20 mouse cellular contexts compared by ENCODE assay signal in the genomic region with DNA sequence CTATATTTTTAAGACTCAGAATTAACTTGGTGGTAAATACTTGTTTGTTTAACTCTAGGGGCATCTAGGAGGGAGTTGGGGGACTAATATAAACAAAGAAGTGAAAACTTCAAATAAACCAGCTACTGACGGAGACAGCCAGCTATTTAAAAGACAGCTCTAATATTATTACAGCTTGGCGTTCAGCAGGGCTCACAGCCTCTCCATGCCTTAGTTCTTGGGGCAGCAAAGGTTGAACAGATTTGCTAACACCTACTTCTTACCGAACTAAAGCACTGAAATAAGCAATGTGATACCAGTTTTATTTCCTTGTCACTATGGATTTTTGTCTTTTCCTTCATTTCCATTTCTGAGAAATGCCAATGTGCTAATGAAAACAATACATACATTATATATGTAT. TPM values are rescaled to one million over a fixed set of nuclear protein-coding genes. Genes with fewer than 3 reads are reported as not detected.
DNase-seq lines count a peak whose midpoint lies in the region; ATAC-seq and TF ChIP-seq lines count a peak whose summit lies in the region.
"Had no signal": no experiment of that assay in that cellular context is flagged by ENCODE, and none has a peak within 500 bp of the region (broad histone marks: within the 10 kb centered on the region; RNA-seq: fewer than 3 reads in every experiment).

No protein-coding gene starts in this region.

- 7% methylated on average over 3 of the region's 3 CpGs for whole genome bisulfite sequencing in forebrain, postnatal 0 days
- WGBS in forebrain, embryonic 11.5 days, result 2% methylated on average over 3 of the region's 3 CpGs
- WGBS in kidney, embryonic 15.5 days, result 14% methylated on average over 3 of the region's 3 CpGs
- WGBS in limb, embryonic 13.5 days, result 6% methylated on average over 3 of the region's 3 CpGs

- TF ChIP-seq POLR2A in brain, embryonic 14.5 days (IDR thresholded peaks at IDR 0.05; ENCODE audit: borderline replicate concordance, extremely low read depth, insufficient read depth, insufficient read length, poor library complexity, severe bottlenecking), result no peak

- H3K27ac ChIP-seq in forebrain, postnatal 0 days (ENCODE audit: low read depth, low read length), result no peak overlapping the region
- no peak overlapping the region for H3K27ac ChIP-seq in forebrain, embryonic 11.5 days (ENCODE audit: low read depth, low read length)
- H3K27ac ChIP-seq in kidney, embryonic 15.5 days, result no peak overlapping the region
- peak overlapping the region; percentile 69; the same call in 1 of the 2 replicates for H3K27ac ChIP-seq in limb, embryonic 13.5 days
- H3K27ac ChIP-seq: liver, embryonic 15.5 days had no signal

- TF ChIP-seq CTCF in forebrain, postnatal 0 days (IDR thresholded peaks at IDR 0.05; ENCODE audit: low read depth), result no peak
- no peak for TF ChIP-seq CTCF in brain, embryonic 14.5 days (IDR thresholded peaks at IDR 0.05; ENCODE audit: borderline replicate concordance, extremely low read depth, insufficient read depth, insufficient read length)

- no peak overlapping the region for H3K4me2 ChIP-seq in forebrain, postnatal 0 days (ENCODE audit: low read depth)
- no peak overlapping the region for H3K4me2 ChIP-seq in forebrain, embryonic 11.5 days (ENCODE audit: low read depth, low read length, severe bottlenecking)
- H3K4me2 ChIP-seq in kidney, embryonic 15.5 days, result peak overlapping the region; percentile 39
- peak overlapping the region; percentile 63 for H3K4me2 ChIP-seq in limb, embryonic 13.5 days (replicated peaks)
- H3K4me2 ChIP-seq: liver, embryonic 15.5 days had no signal

- H3K27me3 ChIP-seq in forebrain, postnatal 0 days (ENCODE audit: insufficient read depth, low read length), result peaks cover 77% of the 10 kb centered on the region
- peaks cover 84% of the 10 kb centered on the region for H3K27me3 ChIP-seq in forebrain, embryonic 11.5 days (ENCODE audit: control insufficient read depth, insufficient read depth, low read length)
- H3K27me3 ChIP-seq in kidney, embryonic 15.5 days, result peaks cover 94% of the 10 kb centered on the region
- H3K27me3 ChIP-seq in limb, embryonic 13.5 days, result peaks cover 15% of the 10 kb centered on the region; the same call in 1 of the 2 replicates

- H3K4me3 ChIP-seq in forebrain, postnatal 0 days (ENCODE audit: low read depth, low read length), result no peak overlapping the region
- H3K4me3 ChIP-seq in forebrain, embryonic 11.5 days (ENCODE audit: low read depth, low read length), result no peak overlapping the region
- H3K4me3 ChIP-seq in kidney, embryonic 15.5 days (replicated peaks), result no peak overlapping the region
- H3K4me3 ChIP-seq in limb, embryonic 13.5 days, result peak overlapping the region; percentile 94
- H3K4me3 ChIP-seq: liver, embryonic 15.5 days; megakaryocyte, embryonic 14.5 days had no signal

- no peaks in the 10 kb centered on the region for H3K4me1 ChIP-seq in forebrain, postnatal 0 days (ENCODE audit: insufficient read depth)
- peaks cover 11% of the 10 kb centered on the region; the same call in 1 of the 2 replicates for H3K4me1 ChIP-seq in forebrain, embryonic 11.5 days (replicated peaks; ENCODE audit: control insufficient read depth, insufficient read depth, low read length)
- H3K4me1 ChIP-seq in kidney, embryonic 15.5 days, result peaks cover 34% of the 10 kb centered on the region
- H3K4me1 ChIP-seq in limb, embryonic 13.5 days, result peaks cover 35% of the 10 kb centered on the region

- no peaks in the 10 kb centered on the region for H3K9me3 ChIP-seq in forebrain, postnatal 0 days (ENCODE audit: low read length)
- H3K9me3 ChIP-seq in forebrain, embryonic 11.5 days (ENCODE audit: control insufficient read depth, low read length), result no peaks in the 10 kb centered on the region
- no peaks in the 10 kb centered on the region for H3K9me3 ChIP-seq in kidney, embryonic 15.5 days (replicated peaks)
- H3K9me3 ChIP-seq in limb, embryonic 13.5 days, result no peaks in the 10 kb centered on the region
- H3K9me3 ChIP-seq: liver, embryonic 15.5 days had no signal

- peak; percentile 47 for DNase-seq in forebrain, postnatal 0 days
- DNase-seq in forebrain, embryonic 11.5 days (ENCODE audit: low spot score), result no peak
- DNase-seq in kidney, adult 9 months, result no peak
- DNase-seq in brain, embryonic 14.5 days (ENCODE audit: low read depth), result peak; percentile 56
- DNase-seq in urinary bladder, adult 2 months (ENCODE audit: low spot score), result no peak
- DNase-seq in layer of hippocampus, postnatal 25 days (ENCODE audit: extremely low spot score in 1 of 2, low spot score in 1 of 2), result no peak
- DNase-seq: B cell, adult 2 months; kidney, postnatal 25 days; right cerebral cortex, postnatal 4 days; thymus, adult 18-20 months had no signal

- no peak for ATAC-seq in forebrain, postnatal 0 days
- no peak for ATAC-seq in forebrain, embryonic 11.5 days (replicated peaks; ENCODE audit: low FRiP score)
- no peak for ATAC-seq in kidney, embryonic 15.5 days (replicated peaks; ENCODE audit: low FRiP score)
- ATAC-seq in limb, embryonic 13.5 days (ENCODE audit: low FRiP score, low read depth), result no peak

- no peaks in the 10 kb centered on the region for H3K36me3 ChIP-seq in forebrain, postnatal 0 days (ENCODE audit: insufficient read depth)
- no peaks in the 10 kb centered on the region for H3K36me3 ChIP-seq in forebrain, embryonic 11.5 days (ENCODE audit: control insufficient read depth, insufficient read depth, low read length)
- H3K36me3 ChIP-seq in kidney, embryonic 15.5 days, result no peaks in the 10 kb centered on the region
- H3K36me3 ChIP-seq in limb, embryonic 13.5 days, result peaks cover 4% of the 10 kb centered on the region; the same call in 1 of the 2 replicates
- H3K36me3 ChIP-seq: liver, embryonic 15.5 days had no signal

- no peak overlapping the region for H3K9ac ChIP-seq in forebrain, postnatal 0 days
- H3K9ac ChIP-seq in forebrain, embryonic 11.5 days (ENCODE audit: low read length), result no peak overlapping the region
- H3K9ac ChIP-seq in kidney, embryonic 15.5 days, result no peak overlapping the region
- H3K9ac ChIP-seq in limb, embryonic 13.5 days, result peak overlapping the region; percentile 78
- H3K9ac ChIP-seq: liver, embryonic 15.5 days had no signal

RNA-seq across cellular contexts. Expression of gene Twist1, which starts 2.4 kb away (rescaled TPM):
- 2.5 and 4.1 TPM in 2 replicates for total RNA-seq in forebrain, postnatal 0 days (2014; rRNA removed)
- 0.73 and 0.80 TPM in 2 replicates for polyA plus RNA-seq in forebrain, postnatal 0 days (2015; fragmentation: Nextera tagmentation; extraction: Ambion mirVana)
- polyA plus RNA-seq in forebrain, embryonic 11.5 days (2014; fragmentation: Nextera tagmentation; extraction: Ambion mirVana), result 12.5 and 13.0 TPM in 2 replicates
- 4.9 and 5.1 TPM in 2 replicates for polyA plus RNA-seq in kidney, embryonic 15.5 days (2015; fragmentation: Nextera tagmentation; extraction: Ambion mirVana)
- polyA plus RNA-seq in brain, embryonic 14.5 days (2012; rRNA removed), result 14.0 and 15.1 TPM in 2 replicates
- 46.6 and 48.6 TPM in 2 replicates for polyA plus RNA-seq in limb, embryonic 13.5 days (2015; fragmentation: Nextera tagmentation; extraction: Ambion mirVana)
- polyA plus RNA-seq in urinary bladder, adult 2 months (2012; rRNA removed), result 9.7 and 10.0 TPM in 2 replicates
- total RNA-seq in layer of hippocampus, postnatal 25 days (2021), result 1 to 10 TPM; 2.0 to 2.3 TPM
- total RNA-seq: common myeloid progenitor, adult 5-6 weeks; MEL; neutrophil, adult 5-6 weeks had no signal

RNA-seq across cellular contexts. Expression of gene Ferd3l, which starts 31.6 kb away (rescaled TPM):
- 0.48 TPM in 1 of 2 replicates, not detected in the other for total RNA-seq in forebrain, postnatal 0 days (2014; rRNA removed)
- polyA plus RNA-seq in forebrain, postnatal 0 days (2015; fragmentation: Nextera tagmentation; extraction: Ambion mirVana), result not detected in 2 replicates
- 0.32 TPM in 1 of 2 replicates, not detected in the other for polyA plus RNA-seq in forebrain, embryonic 11.5 days (2014; fragmentation: Nextera tagmentation; extraction: Ambion mirVana)
- polyA plus RNA-seq in kidney, embryonic 15.5 days (2015; fragmentation: Nextera tagmentation; extraction: Ambion mirVana), result not detected in 2 replicates
- polyA plus RNA-seq in brain, embryonic 14.5 days (2012; rRNA removed), result 0.86 and 0.96 TPM in 2 replicates
- polyA plus RNA-seq in limb, embryonic 13.5 days (2015; fragmentation: Nextera tagmentation; extraction: Ambion mirVana), result not detected in 2 replicates
- polyA plus RNA-seq in urinary bladder, adult 2 months (2012; rRNA removed), result not detected in 2 replicates
- not detected for total RNA-seq in layer of hippocampus, postnatal 25 days (2021)
- total RNA-seq: adrenal gland, adult 18-20 months; common myeloid progenitor, adult 5-6 weeks; left cerebral cortex, adult 18-20 months; MEL; neutrophil, adult 5-6 weeks had no signal
- polyA plus RNA-seq: heart, postnatal 0 days; liver, embryonic 15.5 days had no signal

Comparison
In these comparisons a context has a peak if more than half of its experiments do, and no peak if none do; other contexts are left out.
1. DNase-seq: peak in forebrain, postnatal 0 days (single experiment) and brain, embryonic 14.5 days (single experiment); none in forebrain, embryonic 11.5 days (single experiment), kidney, adult 9 months (single experiment), urinary bladder, adult 2 months (single experiment) and layer of hippocampus, postnatal 25 days (0 of 2).
2. H3K4me2 ChIP-seq: peak in kidney, embryonic 15.5 days (single experiment) and limb, embryonic 13.5 days (single experiment); none in forebrain, postnatal 0 days (single experiment) and forebrain, embryonic 11.5 days (single experiment).